In genomic region chr6:122100904-122101303, GRCm38 (mm10) we compare ENCODE assay signal across 24 mouse cellular contexts.
DNase-seq lines count a peak whose midpoint lies in the region; ATAC-seq and TF ChIP-seq lines count a peak whose summit lies in the region.
"Had no signal": no experiment of that assay in that cellular context is flagged by ENCODE, and none has a peak within 500 bp of the region (broad histone marks: within the 10 kb centered on the region; RNA-seq: fewer than 3 reads in every experiment).

No protein-coding gene starts in this region.

- no peak overlapping the region for H3K9ac ChIP-seq in hindbrain, postnatal 0 days (replicated peaks; ENCODE audit: low read length)
- no peak overlapping the region for H3K9ac ChIP-seq in hindbrain, embryonic 11.5 days (ENCODE audit: low read depth, low read length)
- 0 out of 2 replicates have a peak overlapping the region, but pooled peaks have one; percentile 43 for H3K9ac ChIP-seq in liver, adult 2 months (ENCODE audit: low read depth, low read length)
- no peak overlapping the region for H3K9ac ChIP-seq in liver, embryonic 12.5 days
- H3K9ac ChIP-seq: embryonic facial prominence, embryonic 12.5 days; embryonic facial prominence, embryonic 15.5 days; hindbrain, embryonic 13.5 days had no signal

- TF ChIP-seq POLR2A in liver, adult 2 months (IDR thresholded peaks at IDR 0.05; ENCODE audit: extremely low read depth, insufficient read depth, low read length): no peak

- ATAC-seq in hindbrain, postnatal 0 days: no peak
- ATAC-seq in hindbrain, embryonic 11.5 days (ENCODE audit: low FRiP score): no peak
- no peak for ATAC-seq in liver, embryonic 12.5 days
- ATAC-seq: activated CD4-positive, CD25-positive, alpha-beta regulatory T cell, adult 4 months; CD4-positive, CD25-positive, alpha-beta regulatory T cell, adult 4 months; forebrain, embryonic 16.5 days; hindbrain, embryonic 16.5 days; intestine, postnatal 0 days had no signal

- H3K27ac ChIP-seq in hindbrain, postnatal 0 days: no peak overlapping the region
- no peak overlapping the region for H3K27ac ChIP-seq in hindbrain, embryonic 11.5 days (ENCODE audit: low read depth, low read length)
- no peak overlapping the region for H3K27ac ChIP-seq in liver, adult 2 months (replicated peaks; ENCODE audit: insufficient read depth, low read depth, low read length)
- no peak overlapping the region for H3K27ac ChIP-seq in liver, embryonic 12.5 days
- H3K27ac ChIP-seq in left cerebral cortex, adult 2 months: no peak overlapping the region
- H3K27ac ChIP-seq: embryonic facial prominence, embryonic 12.5 days; embryonic facial prominence, embryonic 15.5 days; heart, adult 2 months; heart, embryonic 10.5 days; hindbrain, embryonic 13.5 days had no signal

- no peak for TF ChIP-seq CTCF in hindbrain, postnatal 0 days (IDR thresholded peaks at IDR 0.05; ENCODE audit: low read depth)
- peak; percentile 45 for TF ChIP-seq CTCF in liver, adult 2 months (IDR thresholded peaks at IDR 0.05; ENCODE audit: low read depth, low read length)
- no peak; the same call in 1 of the 2 replicates for TF ChIP-seq CTCF in left cerebral cortex, adult 2 months (IDR thresholded peaks at IDR 0.05)

- H3K27me3 ChIP-seq in hindbrain, postnatal 0 days (ENCODE audit: insufficient read depth, low read length): no peaks in the 10 kb centered on the region
- H3K27me3 ChIP-seq in hindbrain, embryonic 11.5 days (ENCODE audit: control insufficient read depth, insufficient read depth, low read length): no peaks in the 10 kb centered on the region
- H3K27me3 ChIP-seq in liver, adult 2 months (ENCODE audit: control insufficient read depth, insufficient read depth, low read length): no peaks in the 10 kb centered on the region
- no peaks in the 10 kb centered on the region for H3K27me3 ChIP-seq in liver, embryonic 12.5 days (replicated peaks)
- H3K27me3 ChIP-seq: embryonic facial prominence, embryonic 12.5 days; embryonic facial prominence, embryonic 15.5 days; hindbrain, embryonic 13.5 days had no signal

- H3K4me2 ChIP-seq in hindbrain, postnatal 0 days (ENCODE audit: low read depth, low read length): no peak overlapping the region
- H3K4me2 ChIP-seq in hindbrain, embryonic 11.5 days (replicated peaks; ENCODE audit: low read depth, low read length): no peak overlapping the region
- no peak overlapping the region for H3K4me2 ChIP-seq in liver, embryonic 12.5 days
- H3K4me2 ChIP-seq: embryonic facial prominence, embryonic 12.5 days; embryonic facial prominence, embryonic 15.5 days; hindbrain, embryonic 13.5 days had no signal

- H3K36me3 ChIP-seq in hindbrain, postnatal 0 days (ENCODE audit: insufficient read depth, low read length): no peaks in the 10 kb centered on the region
- H3K36me3 ChIP-seq in hindbrain, embryonic 11.5 days (ENCODE audit: control insufficient read depth, insufficient read depth, low read length): no peaks in the 10 kb centered on the region
- no peaks in the 10 kb centered on the region for H3K36me3 ChIP-seq in liver, adult 2 months (ENCODE audit: control insufficient read depth, insufficient read depth, low read length)
- no peaks in the 10 kb centered on the region for H3K36me3 ChIP-seq in liver, embryonic 12.5 days
- H3K36me3 ChIP-seq: embryonic facial prominence, embryonic 12.5 days; embryonic facial prominence, embryonic 15.5 days; heart, embryonic 10.5 days; hindbrain, embryonic 13.5 days had no signal

- DNase-seq in hindbrain, postnatal 0 days (ENCODE audit: low spot score): peak; percentile 2
- no peak for DNase-seq in hindbrain, embryonic 11.5 days (ENCODE audit: low spot score)
- peak; percentile 79 for DNase-seq in liver, adult 2 months (ENCODE audit: extremely low read depth, low read depth, low spot score)
- DNase-seq in NIH3T3 (ENCODE audit: low read depth): peak; percentile 6
- DNase-seq in left cerebral cortex, adult 2 months (ENCODE audit: extremely low spot score in 1 of 2, low spot score in 2 of 2): no peak
- no peak for DNase-seq in Muller cell, postnatal 12 days (ENCODE audit: inconsistent ontology term)
- DNase-seq: adrenal gland, adult 8-10 months; adrenal gland, postnatal 25 days; cerebellum, adult 18-20 months; cerebellum, adult 9-10 months; cerebellum, postnatal 14 days; gastrocnemius, postnatal 10 days; gastrocnemius, postnatal 36 days; heart, adult 2 months had no signal

- intact Hi-C loops in left cerebral cortex, adult 2 months (cut with DNase I): loop anchor here (10.0 kb wide), 1 partner anchor 204 kb away; the partner anchor contains the start of gene M6pr

- H3K9me3 ChIP-seq in hindbrain, postnatal 0 days (ENCODE audit: low read length): no peaks in the 10 kb centered on the region
- 0 out of 2 replicates have a peak, but pooled peaks cover 3% of the 10 kb centered on the region for H3K9me3 ChIP-seq in hindbrain, embryonic 11.5 days (ENCODE audit: control insufficient read depth, low read length)
- peaks cover 11% of the 10 kb centered on the region; the same call in 1 of the 2 replicates for H3K9me3 ChIP-seq in liver, embryonic 12.5 days (replicated peaks)
- H3K9me3 ChIP-seq: embryonic facial prominence, embryonic 15.5 days had no signal

- no peaks in the 10 kb centered on the region for H3K79me2 ChIP-seq in liver, adult 2 months (ENCODE audit: control insufficient read depth, insufficient read depth, low read length)

- 81% methylated on average over 4 of the region's 4 CpGs for WGBS in hindbrain, postnatal 0 days
- WGBS in hindbrain, embryonic 11.5 days: 87% methylated on average over 4 of the region's 4 CpGs
- WGBS in liver, adult 2 months: 24% methylated on average over 4 of the region's 4 CpGs
- 66% methylated on average over 4 of the region's 4 CpGs for WGBS in liver, embryonic 12.5 days (ENCODE audit: insufficient replicate concordance)

- no peaks in the 10 kb centered on the region for H3K4me1 ChIP-seq in hindbrain, postnatal 0 days (ENCODE audit: insufficient read depth, low read length)
- H3K4me1 ChIP-seq in hindbrain, embryonic 11.5 days (replicated peaks; ENCODE audit: control insufficient read depth, insufficient read depth, low read length): no peaks in the 10 kb centered on the region
- peaks cover 3% of the 10 kb centered on the region; the same call in 1 of the 2 replicates for H3K4me1 ChIP-seq in liver, adult 2 months (ENCODE audit: control insufficient read depth, insufficient read depth, low read length)
- no peaks in the 10 kb centered on the region for H3K4me1 ChIP-seq in liver, embryonic 12.5 days
- H3K4me1 ChIP-seq: embryonic facial prominence, embryonic 12.5 days; embryonic facial prominence, embryonic 15.5 days; heart, embryonic 10.5 days; hindbrain, embryonic 13.5 days had no signal

- H3K4me3 ChIP-seq in hindbrain, postnatal 0 days (ENCODE audit: low read length): no peak overlapping the region
- no peak overlapping the region for H3K4me3 ChIP-seq in hindbrain, embryonic 11.5 days (ENCODE audit: low read depth, low read length)
- H3K4me3 ChIP-seq in liver, adult 2 months (ENCODE audit: insufficient read depth, low read depth, low read length): peak overlapping the region; percentile 7; the same call in 1 of the 2 replicates
- H3K4me3 ChIP-seq in liver, embryonic 12.5 days: no peak overlapping the region
- H3K4me3 ChIP-seq in left cerebral cortex, adult 2 months: no peak overlapping the region
- H3K4me3 ChIP-seq: embryonic facial prominence, embryonic 12.5 days; embryonic facial prominence, embryonic 15.5 days; heart, adult 2 months; heart, embryonic 10.5 days; hindbrain, embryonic 13.5 days had no signal

Comparison
In these comparisons a context has a peak if more than half of its experiments do, and no peak if none do; other contexts are left out.
1. DNase-seq: peak in hindbrain, postnatal 0 days (single experiment), liver, adult 2 months (single experiment) and NIH3T3 (single experiment); none in hindbrain, embryonic 11.5 days (single experiment), left cerebral cortex, adult 2 months (0 of 2) and Muller cell, postnatal 12 days (single experiment).